Mouse (Mus musculus) neutrophil, adult 5-6 weeks (primary cell): ENCODE results near the gene Etl4. TPM values are rescaled to one million over a fixed set of nuclear protein-coding genes. Genes with fewer than 3 reads are reported as not detected.
"Not testable (repeated sequence)": the region's sequence is repeated elsewhere in the genome, so short reads cannot be mapped to it uniquely, and the experiment has no call there.

Experiments used
- ATAC-seq: fragments of 151-379, 151-347 bp; 2 replicates; pipeline ENCODE4 v1.8.0; 2017; ENCODE audit warnings: mild to moderate bottlenecking, moderate TSS enrichment; ENCODE audit not compliant: insufficient number of reproducible peaks, poor library complexity, low FRiP score, severe bottlenecking; ENCODE audit errors: extremely low read depth
- total RNA-seq: library from RNA; stranded (forward); fragments of 200-1000 nt; gene quantifications from 2 replicates; pipeline ENCODE4 v1.2.3, GENCODE M21; 2017

Etl4 gene
- total RNA-seq, 1 experiment from 2014 or later: 0.35 TPM

GRCm38 (mm10) chr2:20662696-20663095 lies 753.1 kb downstream of the Etl4 start:
- no peak for ATAC-seq

GRCm38 (mm10) chr2:20665309-20665971 lies 755.9 kb downstream of the Etl4 start:
- ATAC-seq: no peak

- no peak for ATAC-seq
Measured at GRCm38 (mm10) chr2:20666051-20666478, 756.5 kb downstream of the Etl4 start.

DNA sequence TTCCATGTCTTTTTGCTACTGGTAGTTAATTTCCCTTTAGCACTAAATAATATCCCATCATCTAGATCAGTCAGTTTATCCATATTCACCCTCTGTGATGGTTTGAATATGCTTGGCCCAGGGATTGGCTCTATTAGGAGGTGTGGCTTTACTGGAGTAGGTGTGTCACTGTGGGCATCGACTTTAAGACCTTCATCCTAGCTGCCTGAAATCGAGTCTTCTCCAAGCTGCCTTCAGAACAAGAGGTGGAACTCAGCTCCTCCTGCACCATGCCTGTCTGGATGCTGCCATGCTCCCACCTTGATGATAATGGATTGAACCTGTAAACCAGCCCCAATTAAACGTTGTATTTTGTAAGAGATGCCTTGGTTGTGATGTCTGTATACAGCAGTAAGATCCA lies 758.3 kb downstream of the Etl4 start:
- no peak for ATAC-seq

DNA sequence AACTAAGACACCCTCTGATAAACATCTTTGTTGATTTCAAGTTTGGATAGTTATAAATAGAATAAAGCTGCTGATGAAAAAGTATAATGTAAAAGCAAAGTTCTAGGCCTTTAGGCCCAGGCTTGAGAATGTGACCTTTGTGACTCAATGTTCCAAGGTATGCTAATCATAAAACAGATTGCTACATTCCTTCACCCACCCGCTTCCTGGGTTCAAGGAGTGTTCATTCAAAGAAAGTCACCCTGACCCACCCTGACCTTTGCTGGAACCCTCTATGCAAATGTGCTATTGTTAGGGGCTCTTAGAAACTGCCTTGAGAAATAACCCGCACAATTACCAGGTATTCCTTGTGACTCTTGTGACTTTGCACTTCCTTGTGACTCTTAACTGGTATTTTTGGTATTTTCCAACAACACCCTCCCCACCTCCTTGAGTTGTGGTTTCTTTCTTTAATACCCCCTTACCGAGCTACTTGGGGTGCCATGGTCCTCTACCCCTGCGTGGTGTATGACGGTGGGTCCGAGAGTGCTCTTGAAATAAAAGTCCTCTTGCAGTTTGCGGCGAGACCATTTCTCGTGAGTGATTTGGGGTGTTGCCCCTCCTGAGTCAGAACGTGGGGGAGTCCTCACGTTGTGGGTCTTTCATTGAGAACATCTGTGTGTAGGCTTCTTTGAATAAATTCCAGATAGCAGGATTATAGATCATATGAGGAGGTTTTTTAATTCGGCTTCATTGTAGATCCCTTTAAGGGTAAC lies 758.9 kb downstream of the Etl4 start:
- ATAC-seq: not testable (repeated sequence)

- no peak for ATAC-seq
Measured at GRCm38 (mm10) chr2:20669367-20669766, 759.8 kb downstream of the Etl4 start.

- no peak for ATAC-seq
Measured at GRCm38 (mm10) chr2:20671546-20672255, 762.1 kb downstream of the Etl4 start.

DNA sequence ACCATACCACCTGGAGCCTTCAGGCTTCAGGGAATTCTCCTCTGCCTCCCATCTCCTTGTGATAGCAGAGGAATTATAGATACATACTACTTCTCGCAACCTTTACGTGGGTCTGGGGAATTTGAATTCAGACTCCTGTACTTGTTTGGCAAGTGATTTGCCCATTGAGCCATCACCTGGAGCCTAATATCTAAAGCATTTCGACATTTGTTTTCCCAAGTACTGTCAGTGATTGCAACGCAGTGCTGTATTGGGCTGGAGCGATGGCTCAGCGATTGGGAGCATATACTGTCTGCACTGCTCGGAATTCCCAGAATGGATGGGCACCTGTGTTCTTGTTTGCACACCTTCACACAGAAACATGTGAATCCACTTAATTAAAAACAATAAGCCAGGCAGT lies 762.7 kb downstream of the Etl4 start:
- no peak for ATAC-seq

GRCm38 (mm10) chr2:20672803-20673603 lies 763.4 kb downstream of the Etl4 start:
- no peak for ATAC-seq

GRCm38 (mm10) chr2:20676379-20676778 lies 766.8 kb downstream of the Etl4 start:
- ATAC-seq: no peak

GRCm38 (mm10) chr2:20678793-20679192 lies 769.2 kb downstream of the Etl4 start:
- no peak for ATAC-seq

- ATAC-seq: not testable (repeated sequence)
Measured at GRCm38 (mm10) chr2:20682203-20682602, 772.6 kb downstream of the Etl4 start.

DNA sequence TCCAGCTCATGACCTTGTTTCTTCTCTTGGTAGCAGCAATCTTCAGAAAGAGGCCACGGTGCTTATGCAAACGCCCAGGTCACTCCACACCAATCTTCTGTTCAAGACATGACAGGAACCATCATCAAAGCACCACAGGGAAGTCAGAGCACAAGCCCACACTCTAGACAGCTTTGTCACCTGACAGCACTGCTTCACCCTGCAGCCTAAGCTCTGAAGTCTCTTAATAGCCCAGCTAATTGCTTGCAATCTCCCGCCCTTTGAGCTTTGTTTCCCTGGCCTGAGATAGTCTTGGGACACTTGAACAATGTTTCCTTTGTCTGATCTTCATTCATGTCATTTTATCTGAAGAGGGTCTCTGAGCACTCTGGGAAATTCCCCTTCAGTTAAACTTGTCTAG lies 779.8 kb downstream of the Etl4 start:
- ATAC-seq: no peak

- ATAC-seq: no peak
Measured at GRCm38 (mm10) chr2:20692898-20693297, 783.3 kb downstream of the Etl4 start.

DNA sequence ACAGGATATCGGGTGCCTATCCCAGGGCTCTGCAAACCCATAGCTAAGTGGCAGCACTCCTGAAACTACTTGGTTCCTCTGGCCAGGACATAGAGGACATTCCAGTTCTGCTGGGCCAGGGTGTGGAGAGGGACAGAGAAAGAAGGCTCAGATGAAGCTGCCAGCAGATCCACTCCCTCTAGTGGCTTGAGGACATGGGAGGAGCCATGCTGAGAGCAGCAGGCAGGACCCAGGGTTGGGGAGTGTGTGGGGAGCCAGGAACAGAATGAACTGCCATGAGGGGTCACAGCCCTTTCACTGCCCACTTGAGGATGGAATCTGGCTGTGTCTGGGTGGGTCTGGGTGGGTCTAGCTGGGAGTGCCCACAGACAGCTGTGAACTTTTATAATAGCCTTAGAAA lies 784.2 kb downstream of the Etl4 start:
- no peak for ATAC-seq

DNA sequence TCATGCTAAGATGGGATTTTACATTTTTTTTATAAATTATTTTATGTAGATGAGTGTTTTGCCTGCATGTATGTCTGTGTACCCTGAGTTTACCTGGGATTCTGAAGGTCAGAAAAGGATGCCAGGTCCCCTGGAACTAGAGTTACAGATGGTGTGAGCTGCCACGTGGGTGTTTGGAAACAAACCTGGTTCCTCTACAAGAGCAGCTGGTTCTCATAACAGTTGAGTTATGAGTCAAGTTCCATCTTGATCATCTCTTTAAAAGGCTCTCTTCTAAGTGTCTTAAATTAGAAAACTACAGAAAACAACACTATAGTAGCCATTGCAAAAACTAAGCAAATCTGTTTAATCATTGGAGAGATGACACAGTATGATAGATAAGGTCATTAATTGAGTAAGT lies 788.1 kb downstream of the Etl4 start:
- no peak for ATAC-seq

DNA sequence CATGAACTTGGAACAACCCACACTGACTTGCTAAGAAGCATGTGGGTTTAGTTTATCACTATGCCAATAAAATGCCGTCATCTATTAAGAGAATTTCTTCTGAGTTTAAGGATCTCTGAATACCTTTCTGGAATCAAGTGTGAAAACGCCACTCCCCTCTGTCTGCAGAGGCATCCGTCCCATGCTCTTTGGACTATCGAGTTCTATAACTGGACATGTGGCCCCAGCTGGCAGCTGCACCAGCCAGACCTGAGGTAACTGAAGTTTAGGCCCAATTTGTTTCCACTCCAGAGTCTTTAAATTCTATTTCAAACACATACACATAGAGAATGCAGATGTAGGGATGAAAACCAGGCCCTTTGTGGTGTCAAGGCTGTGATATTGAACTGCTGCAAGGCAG lies 795.5 kb downstream of the Etl4 start:
- ATAC-seq: no peak

DNA sequence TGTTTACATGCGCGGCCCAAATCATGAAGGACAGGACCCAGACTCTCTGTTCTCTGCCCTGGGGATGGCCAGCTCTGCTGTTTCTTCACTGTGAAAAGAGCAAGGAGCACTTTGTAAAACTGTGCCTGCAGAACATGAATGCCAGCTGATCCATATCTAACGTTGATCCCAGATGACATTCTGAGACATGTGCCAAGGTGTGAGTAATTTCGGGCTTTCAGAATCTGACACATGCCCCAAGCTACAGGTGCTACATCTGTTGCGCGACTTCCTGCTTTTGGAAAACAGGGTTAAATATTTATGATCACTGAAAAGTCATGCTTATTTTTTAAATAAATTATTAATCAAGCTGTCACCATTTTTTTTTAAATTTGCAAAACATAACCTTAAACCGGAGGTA lies 801.0 kb downstream of the Etl4 start:
- ATAC-seq: no peak

DNA sequence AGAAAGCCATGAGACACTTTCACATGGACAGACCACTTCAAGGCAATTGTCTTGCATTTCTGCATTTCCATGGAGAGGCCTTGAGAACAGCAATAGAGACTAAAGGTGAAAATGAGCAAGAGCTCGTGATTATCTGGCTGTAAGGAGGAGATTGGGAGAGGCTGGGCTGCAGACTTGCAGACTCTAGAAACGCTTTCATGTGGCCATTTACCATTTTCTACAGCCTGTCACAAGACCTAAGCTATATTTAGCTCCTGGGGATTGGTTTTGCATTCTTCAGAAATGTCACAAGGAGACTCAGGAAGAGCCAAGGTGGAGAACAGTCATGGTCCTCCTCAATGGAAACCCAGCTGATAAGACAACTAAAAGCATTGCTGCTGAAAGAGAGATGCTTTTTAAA lies 801.4 kb downstream of the Etl4 start:
- no peak for ATAC-seq
